Mouse (Mus musculus) liver, embryonic 14.5 days (tissue): ENCODE measurements around the gene Vmn1r194. TPM values are rescaled to one million over a fixed set of nuclear protein-coding genes. Genes with fewer than 3 reads are reported as not detected.

Experiments used
- ATAC-seq: fragments of 200-750 bp; cut with Nextera tagmentation; 2 replicates; pipeline ENCODE4 v1.8.0; 2017; ENCODE audit warnings: moderate number of reproducible peaks, mild to moderate bottlenecking, moderate library complexity; ENCODE audit not compliant: insufficient read depth
- DNase-seq, 3 experiments: peaks; one replicate each; pipeline ENCODE4 v3.0.0-alpha.2; 2012 to 2013; ENCODE audit warnings: low read depth in 3 of 3, low spot score in 3 of 3
- H3K27ac ChIP-seq: fragments of 300-500 bp; sonication (generic); 2 replicates; pipeline ENCODE4 v1.5.1; 2014; ENCODE audit warnings: moderate library complexity, mild to moderate bottlenecking, control low read depth, inconsistent platforms
- H3K27me3 ChIP-seq: fragments of 300-500 bp; sonication (generic); 2 replicates; pipeline ENCODE4 v1.6.1; 2014; ENCODE audit warnings: mild to moderate bottlenecking, low read length, moderate library complexity; ENCODE audit not compliant: control insufficient read depth, insufficient read depth
- H3K36me3 ChIP-seq: fragments of 300-500 bp; sonication (generic); replicated peaks from 2 replicates; pipeline ENCODE4 v1.6.1; 2014; ENCODE audit warnings: low read depth; ENCODE audit not compliant: control insufficient read depth, insufficient read depth
- H3K4me1 ChIP-seq, 2 experiments: fragments of 200-500 bp in 1 of 2; fragments of 300-500 bp in 1 of 2; sonication (generic) in 1 of 2; replicated peaks; 2 replicates each; pipeline ENCODE4 v1.6.1; 2012 to 2014; ENCODE audit warnings: antibody characterized with exemption in 1 of 2, inconsistent platforms in 1 of 2, low read length in 1 of 2; ENCODE audit not compliant: control insufficient read depth in 2 of 2, insufficient read depth in 2 of 2
- H3K4me2 ChIP-seq: fragments of 300-500 bp; sonication (generic); 2 replicates; pipeline ENCODE4 v1.6.1; 2014; ENCODE audit warnings: low read depth, mild to moderate bottlenecking, control low read depth, moderate library complexity
- H3K4me3 ChIP-seq, 2 experiments: fragments of 200-500 bp in 1 of 2; fragments of 300-500 bp in 1 of 2; sonication (generic) in 1 of 2; 2 replicates each; pipeline ENCODE4 v1.5.1; 2012 to 2014; ENCODE audit warnings: low read depth in 2 of 2, low read length in 2 of 2, mild to moderate bottlenecking in 2 of 2, control low read depth in 1 of 2, inconsistent platforms in 1 of 2, moderate library complexity in 1 of 2; ENCODE audit not compliant: insufficient read depth in 1 of 2
- H3K9ac ChIP-seq: fragments of 300-500 bp; sonication (generic); replicated peaks from 2 replicates; pipeline ENCODE4 v1.6.1; 2014; ENCODE audit warnings: mild to moderate bottlenecking, control low read depth, moderate library complexity
- H3K9me3 ChIP-seq: fragments of 300-500 bp; sonication (generic); 2 replicates; pipeline ENCODE4 v1.6.1; 2016; ENCODE audit warnings: low read length, mixed read lengths; ENCODE audit not compliant: control insufficient read depth
- CTCF ChIP-seq: IDR thresholded peaks from 2 replicates; pipeline ENCODE4 v1.5.1; 2016; ENCODE audit warnings: antibody characterized with exemption, low read depth, control low read depth
- EP300 ChIP-seq: IDR thresholded peaks from 2 replicates; pipeline ENCODE4 v1.6.1; 2016; ENCODE audit warnings: antibody characterized with exemption, low read depth
- WGBS: fragments of 180-500 bp; shearing (Covaris S2); extraction: QIAGEN DNeasy Blood & Tissue Kit; methylation state at CpG from one replicate; pipeline ENCODE4 v1.1.7; 2014; ENCODE audit not compliant: insufficient replicate concordance; 5-methylcytosine and 5-hydroxymethylcytosine counted together
- microRNA-seq: library from miRNA; unstranded; fragments of <30 nt; microRNA quantifications from one replicate; pipeline ENCODE4, GENCODE M21; 2016
- polyA plus RNA-seq, 2 experiments: library from polyadenylated mRNA; depleted of rRNA in 1 of 2; stranded (reverse) in 1 of 2; unstranded in 1 of 2; fragments of >200 nt; fragmentation: Nextera tagmentation in 1 of 2; extraction: Ambion mirVana in 1 of 2; gene quantifications; 2 replicates each; pipeline versions ENCODE4 v1.2.1 to v1.2.3; 2012 to 2014

Vmn1r194 gene
- polyA plus RNA-seq, 2 experiments, result not detected

DNA sequence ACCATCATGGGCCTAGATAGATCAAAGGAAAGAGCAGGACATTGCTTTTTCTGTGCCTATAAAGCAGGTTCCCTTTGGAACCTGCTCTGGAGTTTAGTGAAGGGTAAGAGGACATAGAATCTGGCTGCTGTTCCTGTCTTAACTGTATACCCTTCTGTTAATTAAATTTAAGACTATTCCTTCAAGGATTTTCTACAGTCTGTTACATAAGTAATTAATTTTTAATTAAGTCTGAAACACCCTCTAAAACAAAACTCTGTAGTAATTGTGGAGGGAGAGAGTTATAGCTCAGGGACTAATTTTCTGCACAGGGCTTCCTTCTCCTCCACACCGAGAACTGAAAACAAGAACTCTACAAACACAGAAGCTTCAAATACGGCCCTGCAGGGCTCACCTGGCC lies 45.6 kb downstream of the Vmn1r194 start, which contains the start of gene Vmn1r196:
Vmn1r196 (plus strand) TSS at position 301 of the 400 bp plus-strand sequence.
- H3K4me1 ChIP-seq, result no peaks in the 10 kb centered on the region
- ATAC-seq (no peak), DNase-seq (no peak)
- WGBS, result 50% methylated on average over 2 of the region's 2 CpGs
- no peak within 1 kb of the TSS for H3K9ac ChIP-seq
- H3K27me3 ChIP-seq, result no peaks in the 10 kb centered on the region
- no peak within 1 kb of the TSS for H3K4me3 ChIP-seq
- no peaks in the 10 kb centered on the region for H3K36me3 ChIP-seq
- no peak within 1 kb of the TSS for H3K4me2 ChIP-seq
- TF ChIP-seq EP300 (no peak), CTCF (no peak)
- H3K9me3 ChIP-seq, result no peaks in the 10 kb centered on the region
- H3K27ac ChIP-seq, result no peak within 1 kb of the TSS

Small RNA genes lying within 50 kb of the gene (microRNA-seq; reads per million reads assigned to microRNA genes)
- gene Gm23282, result not detected
- not detected for gene Gm25084

Other genes starting within 250 kb of the Vmn1r194 start
- 0.23 and 0.34 TPM in 2 replicates for gene Prss16, start 234.5 kb upstream of the Vmn1r194 start, polyA plus RNA-seq (2012; rRNA removed)
- 0.33 and 0.39 TPM in 2 replicates for gene Prss16, start 234.5 kb upstream of the Vmn1r194 start, polyA plus RNA-seq (2014; fragmentation: Nextera tagmentation; extraction: Ambion mirVana)
- gene Hist1h2ah, start 208.6 kb upstream of the Vmn1r194 start, polyA plus RNA-seq (2012; rRNA removed), result 8.7 and 17.9 TPM in 2 replicates
- gene Hist1h2ah, start 208.6 kb upstream of the Vmn1r194 start, polyA plus RNA-seq (2014; fragmentation: Nextera tagmentation; extraction: Ambion mirVana), result 12.0 TPM in 2 replicates
- 17.7 and 25.1 TPM in 2 replicates for gene Hist1h2bk, start 208.3 kb upstream of the Vmn1r194 start, polyA plus RNA-seq (2012; rRNA removed)
- gene Hist1h2bk, start 208.3 kb upstream of the Vmn1r194 start, polyA plus RNA-seq (2014; fragmentation: Nextera tagmentation; extraction: Ambion mirVana), result 1.0 and 3.1 TPM in 2 replicates
- gene Hist1h4i, start 202.9 kb upstream of the Vmn1r194 start, polyA plus RNA-seq (2012; rRNA removed), result 66.4 and 87.2 TPM in 2 replicates
- 36.5 and 47.8 TPM in 2 replicates for gene Hist1h4i, start 202.9 kb upstream of the Vmn1r194 start, polyA plus RNA-seq (2014; fragmentation: Nextera tagmentation; extraction: Ambion mirVana)
- 35.2 and 55.3 TPM in 2 replicates for gene Hist1h2ag, start 201.3 kb upstream of the Vmn1r194 start, polyA plus RNA-seq (2012; rRNA removed)
- gene Hist1h2ag, start 201.3 kb upstream of the Vmn1r194 start, polyA plus RNA-seq (2014; fragmentation: Nextera tagmentation; extraction: Ambion mirVana), result 15.5 and 18.0 TPM in 2 replicates
- gene Hist1h2bj, start 201.0 kb upstream of the Vmn1r194 start, polyA plus RNA-seq (2012; rRNA removed), result 21.4 and 38.1 TPM in 2 replicates
- gene Hist1h2bj, start 201.0 kb upstream of the Vmn1r194 start, polyA plus RNA-seq (2014; fragmentation: Nextera tagmentation; extraction: Ambion mirVana), result 11.2 and 12.4 TPM in 2 replicates
- gene Vmn1r188, start 159.8 kb upstream of the Vmn1r194 start, polyA plus RNA-seq (2012; rRNA removed), result not detected in 2 replicates
- gene Vmn1r188, start 159.8 kb upstream of the Vmn1r194 start, polyA plus RNA-seq (2014; fragmentation: Nextera tagmentation; extraction: Ambion mirVana), result not detected in 2 replicates
- not detected in 2 replicates for gene Vmn1r189, start 138.4 kb upstream of the Vmn1r194 start, polyA plus RNA-seq (2012; rRNA removed)
- gene Vmn1r189, start 138.4 kb upstream of the Vmn1r194 start, polyA plus RNA-seq (2014; fragmentation: Nextera tagmentation; extraction: Ambion mirVana), result not detected in 2 replicates
- gene Vmn1r191, start 60.2 kb upstream of the Vmn1r194 start, polyA plus RNA-seq (2012; rRNA removed), result not detected in 2 replicates
- gene Vmn1r191, start 60.2 kb upstream of the Vmn1r194 start, polyA plus RNA-seq (2014; fragmentation: Nextera tagmentation; extraction: Ambion mirVana), result not detected in 2 replicates
- gene Vmn1r192, start 53.1 kb upstream of the Vmn1r194 start, polyA plus RNA-seq (2012; rRNA removed), result not detected in 2 replicates
- gene Vmn1r192, start 53.1 kb upstream of the Vmn1r194 start, polyA plus RNA-seq (2014; fragmentation: Nextera tagmentation; extraction: Ambion mirVana), result not detected in 2 replicates
- gene Vmn1r193, start 21.1 kb upstream of the Vmn1r194 start, polyA plus RNA-seq (2012; rRNA removed), result not detected in 2 replicates
- gene Vmn1r193, start 21.1 kb upstream of the Vmn1r194 start, polyA plus RNA-seq (2014; fragmentation: Nextera tagmentation; extraction: Ambion mirVana), result not detected in 2 replicates
- not detected in 2 replicates for gene Vmn1r195, start 26.3 kb downstream of the Vmn1r194 start, polyA plus RNA-seq (2012; rRNA removed)
- gene Vmn1r195, start 26.3 kb downstream of the Vmn1r194 start, polyA plus RNA-seq (2014; fragmentation: Nextera tagmentation; extraction: Ambion mirVana), result not detected in 2 replicates
- not detected in 2 replicates for gene Vmn1r196, start 45.7 kb downstream of the Vmn1r194 start, polyA plus RNA-seq (2012; rRNA removed)
- gene Vmn1r196, start 45.7 kb downstream of the Vmn1r194 start, polyA plus RNA-seq (2014; fragmentation: Nextera tagmentation; extraction: Ambion mirVana), result not detected in 2 replicates
- gene Vmn1r197, start 80.4 kb downstream of the Vmn1r194 start, polyA plus RNA-seq (2012; rRNA removed), result not detected in 2 replicates
- gene Vmn1r197, start 80.4 kb downstream of the Vmn1r194 start, polyA plus RNA-seq (2014; fragmentation: Nextera tagmentation; extraction: Ambion mirVana), result not detected in 2 replicates
- gene Vmn1r198, start 106.1 kb downstream of the Vmn1r194 start, polyA plus RNA-seq (2012; rRNA removed), result not detected in 2 replicates
- gene Vmn1r198, start 106.1 kb downstream of the Vmn1r194 start, polyA plus RNA-seq (2014; fragmentation: Nextera tagmentation; extraction: Ambion mirVana), result not detected in 2 replicates
- gene Vmn1r199, start 135.6 kb downstream of the Vmn1r194 start, polyA plus RNA-seq (2012; rRNA removed), result not detected in 2 replicates
- gene Vmn1r199, start 135.6 kb downstream of the Vmn1r194 start, polyA plus RNA-seq (2014; fragmentation: Nextera tagmentation; extraction: Ambion mirVana), result not detected in 2 replicates
- gene Vmn1r200, start 146.2 kb downstream of the Vmn1r194 start, polyA plus RNA-seq (2012; rRNA removed), result not detected in 2 replicates
- gene Vmn1r200, start 146.2 kb downstream of the Vmn1r194 start, polyA plus RNA-seq (2014; fragmentation: Nextera tagmentation; extraction: Ambion mirVana), result not detected in 2 replicates
- not detected in 2 replicates for gene Vmn1r201, start 227.7 kb downstream of the Vmn1r194 start, polyA plus RNA-seq (2012; rRNA removed)
- gene Vmn1r201, start 227.7 kb downstream of the Vmn1r194 start, polyA plus RNA-seq (2014; fragmentation: Nextera tagmentation; extraction: Ambion mirVana), result not detected in 2 replicates